Mouse (Mus musculus) T-helper 1 cell (primary cell): ENCODE data around the gene Fars2.

Experiments used
- in situ Hi-C: fragments of 300-600 bp; cut with MboI, MseI; formaldehyde crosslinking; loops from one replicate; pipeline ENCODE4 v1.15.1; 2025; ENCODE audit warnings: high pct_unique_total_duplicates

The Fars2 gene

DNA sequence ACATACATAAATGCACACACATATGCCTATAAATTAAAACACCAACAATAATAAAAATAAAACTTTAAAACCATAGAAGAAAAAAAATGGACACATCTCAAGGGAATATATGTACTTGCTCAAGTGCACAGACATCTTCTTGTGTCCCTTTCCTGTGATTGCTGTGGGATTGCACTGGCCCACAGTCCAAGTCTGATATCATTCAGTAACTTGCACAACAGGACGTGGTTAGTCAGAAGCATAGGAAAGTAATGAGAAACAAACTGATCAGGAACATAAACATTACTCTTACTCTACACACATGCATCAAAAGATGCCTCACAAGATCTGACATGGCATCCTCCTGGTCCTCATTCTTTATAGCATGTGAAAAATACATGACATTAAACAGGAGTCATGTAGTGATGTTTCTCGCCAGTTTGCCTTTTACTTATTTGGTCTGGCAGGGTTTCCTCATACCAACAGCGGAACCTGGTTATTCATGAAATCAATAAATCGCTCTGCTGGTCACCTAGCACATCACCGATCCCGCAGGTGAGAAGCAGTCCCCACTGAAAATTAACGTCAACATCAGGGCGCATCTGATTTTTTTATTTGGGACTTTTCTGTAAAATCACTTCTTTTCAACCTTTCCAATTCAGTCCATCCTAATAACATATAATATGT, 563.6 kb downstream of the Fars2 start:
- in situ Hi-C loops, result no loop called here

DNA sequence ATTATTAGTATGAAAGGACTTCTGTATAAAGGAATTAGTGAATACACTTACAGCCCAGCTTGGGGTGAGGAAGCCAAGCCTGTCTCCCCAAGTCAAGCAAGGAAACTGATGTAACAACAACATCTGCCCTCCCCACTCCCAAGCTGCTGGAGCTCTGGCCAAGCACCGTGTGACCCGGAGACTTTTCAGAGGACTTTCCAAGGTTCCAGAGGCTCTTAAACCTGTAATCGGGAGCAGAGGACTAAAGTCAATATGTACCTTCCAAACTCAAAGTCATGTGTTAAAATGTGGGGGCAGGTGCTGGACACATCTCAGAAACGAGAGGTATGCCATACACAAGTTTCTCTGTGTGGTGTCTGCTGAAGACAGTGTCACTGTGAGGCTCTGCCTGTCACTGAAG, 566.4 kb downstream of the Fars2 start:
- in situ Hi-C loops, result no loop called here

DNA sequence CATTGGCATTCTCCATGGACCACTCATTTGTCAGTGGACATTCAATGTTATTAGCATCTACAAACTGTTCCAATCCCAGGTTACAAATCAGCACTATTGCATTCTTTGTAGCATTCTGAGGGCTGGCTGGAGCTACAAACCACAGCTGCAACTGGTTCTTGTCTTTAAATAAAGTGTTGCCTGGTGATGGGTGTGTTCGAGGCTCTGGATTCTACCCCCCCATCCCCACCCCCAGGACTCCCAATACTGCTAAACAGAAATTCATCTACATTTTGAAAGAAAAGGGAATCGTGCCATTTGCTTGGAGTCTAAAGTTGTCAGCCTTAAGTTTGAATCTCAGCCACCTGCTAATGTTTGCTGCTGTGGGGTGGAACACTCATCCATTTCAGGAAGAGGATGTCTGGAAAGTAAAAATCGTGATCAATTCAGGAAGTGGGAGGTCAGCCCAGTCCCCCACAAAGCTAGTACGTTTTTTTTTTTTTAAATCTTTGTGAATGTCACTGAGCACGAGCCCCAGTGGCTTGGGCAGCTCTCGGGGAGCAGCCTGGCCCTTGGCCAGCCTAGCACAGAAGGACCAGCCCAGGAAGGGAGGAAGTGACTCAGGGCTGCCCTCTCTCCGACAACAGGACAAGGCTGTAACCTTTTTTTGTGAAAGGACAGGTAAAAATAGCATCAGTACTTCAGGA, 578.4 kb downstream of the Fars2 start:
- in situ Hi-C loops, result no loop called here

DNA sequence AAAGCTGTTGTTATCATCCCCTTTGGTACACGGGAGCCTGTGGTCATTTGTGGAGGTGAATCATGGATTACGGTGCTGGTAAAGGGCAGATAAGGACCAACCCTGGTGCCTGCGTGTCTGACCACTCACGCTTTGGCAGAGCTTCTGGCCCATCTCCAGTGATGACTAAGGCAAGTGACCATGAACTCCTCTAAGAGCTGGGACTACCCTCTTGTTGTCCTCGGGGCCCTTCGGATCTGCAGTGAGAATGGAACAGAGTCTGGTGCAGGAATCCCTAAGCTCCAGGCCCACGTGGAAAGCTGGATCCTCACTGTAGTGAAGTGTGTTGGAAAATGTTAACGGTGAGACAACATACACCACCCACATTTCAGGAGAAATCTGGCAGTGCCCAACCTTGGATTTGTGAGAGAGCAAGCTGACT, 579.1 kb downstream of the Fars2 start:
- in situ Hi-C loops, result no loop called here

DNA sequence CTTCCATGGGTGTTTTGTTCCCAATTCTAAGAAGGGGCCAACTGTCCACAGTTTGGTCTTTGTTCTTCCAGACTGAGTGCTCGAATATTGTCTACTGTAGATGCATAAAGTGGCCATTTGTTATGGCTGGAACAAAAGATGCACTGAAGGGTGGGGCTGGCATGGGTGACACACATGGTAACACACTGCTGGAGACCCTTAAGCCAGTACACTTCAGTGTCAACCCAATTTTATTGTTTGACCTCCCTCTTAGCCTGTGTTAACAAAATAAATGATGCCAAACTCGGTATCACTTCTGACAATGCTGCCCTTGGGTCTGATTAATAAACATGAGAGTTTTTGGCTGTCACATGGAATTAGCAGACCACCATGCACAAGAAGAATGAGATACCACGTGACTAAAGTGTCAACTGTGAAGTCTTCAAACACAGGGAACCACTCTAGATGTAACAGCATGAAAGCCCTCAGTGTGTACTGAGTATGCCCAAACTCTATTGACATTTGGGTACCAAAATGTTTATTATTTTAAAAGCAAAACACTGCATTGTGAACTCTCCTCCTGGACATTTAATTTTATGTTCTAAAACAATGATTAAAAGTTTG, 590.0 kb downstream of the Fars2 start:
- in situ Hi-C loops, result no loop called here

DNA sequence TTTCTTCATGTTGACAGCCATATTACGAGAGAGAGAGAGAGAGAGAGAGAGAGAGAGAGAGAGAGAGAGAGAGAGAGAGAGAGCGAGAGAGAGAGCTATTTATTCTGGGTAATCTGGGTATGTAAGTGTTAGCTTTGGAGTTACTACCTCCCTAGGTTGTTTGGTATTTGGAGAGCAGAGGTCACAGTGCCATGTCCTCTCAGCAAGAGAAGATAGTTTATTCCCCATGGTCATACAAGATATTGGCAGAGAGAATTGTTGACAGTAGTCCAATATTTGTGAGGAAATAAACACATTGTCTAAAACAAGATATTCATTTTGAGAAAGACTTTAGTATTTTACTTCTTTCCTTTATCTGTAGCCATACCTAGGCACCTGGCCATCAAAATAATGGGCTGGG, 596.9 kb downstream of the Fars2 start:
- in situ Hi-C loops, result no loop called here

DNA sequence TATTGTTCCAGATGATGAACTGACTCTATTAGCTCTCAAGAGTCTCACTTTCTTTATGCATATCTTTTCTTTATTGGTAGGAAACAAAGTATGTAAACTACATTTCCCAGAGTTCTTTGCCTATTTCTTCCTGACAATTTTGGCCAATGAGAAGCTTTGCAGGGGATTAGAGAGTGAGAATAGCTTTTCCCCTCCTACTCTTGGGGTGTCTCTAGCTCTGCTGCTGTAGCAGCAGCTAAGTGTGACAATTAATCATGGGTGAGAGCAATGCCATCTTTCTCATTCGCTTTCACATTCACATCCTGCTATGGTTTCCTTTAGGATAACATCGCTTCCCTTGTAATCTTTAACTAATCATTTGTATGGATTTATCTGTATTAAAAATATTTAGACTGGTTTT, 599.5 kb downstream of the Fars2 start:
- in situ Hi-C loops, result no loop called here

DNA sequence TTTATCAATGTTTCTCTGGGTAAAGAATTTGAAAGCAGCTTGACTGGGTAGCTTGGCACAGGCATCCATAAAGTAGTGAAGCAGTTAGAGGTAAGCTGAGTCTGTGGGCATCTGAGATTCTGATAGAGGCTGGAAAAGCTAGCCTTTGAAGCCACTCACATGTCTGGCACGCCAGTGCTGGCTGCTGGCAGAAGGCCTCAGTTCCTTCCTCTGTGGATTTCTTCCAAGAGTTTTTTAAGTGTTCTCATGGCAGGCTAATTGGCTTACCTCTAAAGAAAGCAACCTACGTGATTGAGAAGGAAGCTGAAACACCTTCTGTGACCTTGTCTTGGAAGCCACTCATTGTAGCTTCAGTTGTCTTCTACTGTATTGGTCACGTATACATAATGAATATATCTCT, 600.2 kb downstream of the Fars2 start:
- in situ Hi-C loops, result no loop called here

DNA sequence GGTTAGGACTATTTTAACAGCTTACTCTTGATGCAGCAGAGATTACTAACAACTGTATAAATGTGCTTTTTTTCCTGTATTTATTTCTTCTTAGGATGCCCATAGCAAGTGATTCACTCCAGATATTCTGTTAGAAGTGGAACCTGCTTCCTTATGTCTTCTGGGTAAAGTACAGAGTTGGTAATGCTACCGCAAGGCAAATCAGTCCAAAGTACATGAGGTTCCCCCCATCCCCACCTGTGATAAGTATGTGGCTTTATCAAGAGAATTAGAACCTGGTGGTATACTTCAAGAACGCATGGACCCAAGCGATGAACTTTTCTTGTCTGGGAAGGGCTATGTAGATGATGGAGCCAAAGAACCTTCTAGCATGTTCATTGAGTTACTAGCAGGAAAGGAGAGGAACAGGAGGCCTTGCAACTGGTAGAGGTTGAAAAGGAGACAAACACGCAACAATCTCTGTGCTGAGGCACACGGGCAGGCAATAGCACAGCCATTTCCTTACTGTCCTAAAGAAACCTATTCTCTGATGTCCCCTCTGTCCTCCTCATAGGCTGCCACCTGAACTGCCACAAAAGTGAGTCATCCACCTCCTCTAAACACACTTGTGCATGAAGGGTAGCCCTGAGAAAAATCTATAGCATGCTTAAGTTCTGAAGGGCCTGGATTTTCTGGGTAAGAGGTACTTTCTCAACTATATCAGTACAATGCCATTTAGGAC, 603.2 kb downstream of the Fars2 start:
- in situ Hi-C loops, result no loop called here

DNA sequence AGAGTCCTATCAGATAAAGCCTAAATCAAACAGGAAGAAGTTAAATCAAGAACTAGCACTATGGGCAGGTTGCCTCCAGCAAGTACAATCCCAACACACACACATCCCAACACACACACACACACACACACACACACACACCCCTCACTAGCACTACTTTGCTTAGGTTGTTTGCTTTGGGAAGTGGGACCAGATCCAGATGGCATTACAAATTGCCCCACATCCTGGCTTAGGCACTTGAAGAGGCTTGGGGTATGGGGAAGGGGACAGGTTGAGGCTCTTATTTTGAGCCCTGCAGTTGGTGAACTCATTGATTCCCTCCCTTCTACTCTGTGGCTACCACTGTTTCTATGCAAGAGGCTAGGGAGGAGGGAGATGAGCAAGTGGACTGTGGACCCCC, 605.1 kb downstream of the Fars2 start:
- in situ Hi-C loops, result no loop called here

DNA sequence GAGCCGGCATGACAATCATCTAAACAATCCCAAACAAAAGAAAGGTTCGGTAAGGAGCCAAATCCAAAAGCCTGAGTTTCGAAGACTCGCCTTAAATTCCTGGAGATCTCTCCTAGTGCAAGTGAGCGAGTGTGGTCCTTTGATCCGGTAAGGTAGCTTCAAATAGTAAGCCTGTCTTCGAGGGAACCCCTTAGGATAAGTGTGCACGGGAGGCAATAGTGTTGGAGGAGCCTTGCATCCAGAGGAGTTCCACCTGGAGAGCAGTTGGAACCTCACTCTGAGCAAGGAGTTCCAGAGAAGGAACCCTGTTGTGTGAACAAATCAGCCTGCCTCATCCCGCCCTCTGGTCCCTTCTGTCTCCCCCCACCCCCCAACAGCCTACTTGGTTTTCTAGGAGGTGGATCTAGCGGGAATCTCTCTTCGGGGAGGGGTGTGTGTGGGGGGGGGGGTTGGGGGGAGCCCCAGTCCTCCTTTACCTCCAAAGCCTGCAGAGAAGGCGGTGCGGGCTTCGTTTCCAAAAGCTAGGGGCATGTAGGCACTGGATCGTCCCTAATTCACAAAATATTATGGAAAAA, 606.6 kb downstream of the Fars2 start:
- in situ Hi-C loops, result no loop called here

DNA sequence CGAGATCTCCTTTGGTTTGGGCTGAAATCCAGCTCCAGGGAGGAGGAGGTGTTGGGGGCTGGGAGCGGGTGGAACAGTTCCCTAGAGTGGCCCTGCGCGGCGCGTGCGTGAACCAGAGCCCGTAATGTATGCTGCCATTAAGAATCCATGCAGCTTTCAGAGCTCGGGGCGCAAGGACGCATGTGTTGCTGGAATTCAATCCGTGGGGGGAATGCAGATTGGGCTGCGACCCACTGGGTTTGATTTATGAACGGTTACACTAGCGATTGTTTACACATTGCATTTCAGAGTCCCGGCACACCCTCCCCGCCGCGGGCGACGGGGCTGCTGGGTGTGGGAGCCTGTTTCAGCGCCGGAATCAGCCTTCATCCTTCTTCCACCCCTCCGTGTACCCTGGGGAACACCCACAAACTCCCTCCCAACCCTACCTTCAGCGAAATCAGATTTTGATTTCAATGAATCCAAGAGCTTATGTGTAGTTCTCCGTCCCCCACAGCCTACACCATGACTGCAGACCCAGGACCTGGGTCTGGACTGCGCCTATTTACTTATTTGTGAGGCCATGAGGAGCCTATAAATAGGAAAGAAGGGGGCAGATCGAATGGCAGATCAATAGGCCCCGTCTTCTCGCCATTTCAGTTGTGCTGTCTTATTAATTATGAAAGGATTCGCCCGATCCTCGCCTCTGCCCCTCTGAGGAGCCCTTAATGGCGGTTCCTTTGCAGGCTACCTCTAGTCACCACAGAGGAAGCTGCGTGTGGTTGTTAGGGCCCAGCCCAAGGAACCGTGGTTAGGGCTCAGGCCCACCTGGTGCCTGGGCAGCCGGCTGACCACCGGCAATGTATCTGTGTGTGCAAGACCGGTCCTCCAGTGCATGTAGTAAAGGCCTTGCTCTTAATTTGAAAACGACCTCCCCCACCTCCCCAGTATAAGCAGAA, 607.6 kb downstream of the Fars2 start:
- in situ Hi-C loops, result no loop called here

DNA sequence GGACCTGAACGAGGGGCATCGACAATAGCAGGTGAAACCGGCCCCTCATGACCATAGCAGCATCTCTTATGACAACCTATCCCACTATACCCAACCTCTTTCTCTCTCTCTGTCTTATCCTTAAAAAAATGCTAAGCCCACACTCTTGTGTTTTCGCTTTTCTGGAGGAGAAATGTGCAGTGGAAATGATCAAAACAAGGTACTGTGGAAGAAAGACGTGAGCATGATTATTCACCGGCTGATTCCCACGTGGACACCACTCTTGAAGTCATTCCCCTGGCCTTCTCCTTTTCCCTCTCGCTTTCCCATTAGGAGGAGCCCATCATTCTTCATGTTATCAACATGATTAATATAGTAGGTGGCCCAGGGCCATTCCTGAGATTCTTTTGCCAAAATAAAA, 608.7 kb downstream of the Fars2 start:
- in situ Hi-C loops, result no loop called here

DNA sequence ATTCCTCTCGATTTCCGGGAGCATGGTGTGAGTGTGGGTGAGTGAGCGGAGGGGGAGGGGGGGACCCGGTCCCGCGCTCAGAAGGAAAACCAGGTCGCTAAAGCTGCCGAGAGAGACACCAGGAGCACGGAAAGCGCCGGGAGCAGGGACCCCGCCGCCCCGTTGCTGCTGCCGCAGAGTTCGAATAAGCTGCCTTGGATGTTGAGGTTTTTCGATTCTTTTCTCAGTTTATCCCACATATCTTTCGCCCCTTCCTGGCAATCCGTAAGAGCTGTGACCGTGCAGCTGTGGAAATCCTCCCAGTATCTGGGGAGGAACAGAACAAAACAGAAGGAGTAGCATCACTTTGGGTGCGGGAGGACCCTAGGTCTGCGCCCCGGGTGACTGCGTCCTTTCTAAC, 609.3 kb downstream of the Fars2 start:
- in situ Hi-C loops, result no loop called here

DNA sequence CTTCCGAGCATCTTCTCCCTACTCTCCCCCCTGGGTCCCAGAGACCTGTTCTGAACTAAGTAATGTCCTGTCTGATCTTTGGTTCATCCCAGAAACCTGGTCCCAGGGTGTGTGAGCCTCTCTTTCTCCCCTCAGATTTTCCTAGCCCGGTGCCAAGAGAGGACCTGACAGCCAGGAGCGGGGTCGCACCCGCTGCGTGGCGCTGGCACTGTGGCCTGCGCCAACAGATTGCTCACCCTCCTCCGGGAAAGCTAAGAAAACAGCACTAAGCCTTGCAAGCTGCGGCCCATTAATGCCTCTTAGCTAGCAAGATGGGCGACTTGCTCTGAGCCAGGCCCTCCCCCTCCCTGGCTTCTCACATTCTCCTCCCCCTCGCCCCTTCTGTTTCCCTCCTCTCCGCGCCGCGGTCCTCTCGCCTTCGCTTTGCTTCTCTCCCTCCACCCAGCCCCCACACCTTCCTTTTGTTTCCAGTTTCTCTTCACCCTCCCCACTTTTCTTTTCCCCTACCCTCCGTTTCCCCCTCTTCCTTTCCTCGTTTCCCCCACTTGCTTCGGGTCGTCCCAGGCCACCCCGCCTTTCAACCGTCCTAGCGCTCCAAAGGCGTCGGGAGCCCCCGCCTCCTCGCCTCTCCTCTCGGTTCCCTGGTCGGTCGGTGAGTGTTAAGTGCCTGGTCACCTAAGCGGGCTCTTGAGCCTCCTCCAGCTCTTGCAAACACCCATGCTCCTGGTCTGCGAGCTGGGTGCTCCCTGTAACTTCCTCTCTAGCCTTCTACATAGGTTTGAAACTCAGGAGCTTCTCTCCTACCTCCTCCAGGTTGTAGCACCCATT, 610.0 kb downstream of the Fars2 start:
- in situ Hi-C loops, result no loop called here

DNA sequence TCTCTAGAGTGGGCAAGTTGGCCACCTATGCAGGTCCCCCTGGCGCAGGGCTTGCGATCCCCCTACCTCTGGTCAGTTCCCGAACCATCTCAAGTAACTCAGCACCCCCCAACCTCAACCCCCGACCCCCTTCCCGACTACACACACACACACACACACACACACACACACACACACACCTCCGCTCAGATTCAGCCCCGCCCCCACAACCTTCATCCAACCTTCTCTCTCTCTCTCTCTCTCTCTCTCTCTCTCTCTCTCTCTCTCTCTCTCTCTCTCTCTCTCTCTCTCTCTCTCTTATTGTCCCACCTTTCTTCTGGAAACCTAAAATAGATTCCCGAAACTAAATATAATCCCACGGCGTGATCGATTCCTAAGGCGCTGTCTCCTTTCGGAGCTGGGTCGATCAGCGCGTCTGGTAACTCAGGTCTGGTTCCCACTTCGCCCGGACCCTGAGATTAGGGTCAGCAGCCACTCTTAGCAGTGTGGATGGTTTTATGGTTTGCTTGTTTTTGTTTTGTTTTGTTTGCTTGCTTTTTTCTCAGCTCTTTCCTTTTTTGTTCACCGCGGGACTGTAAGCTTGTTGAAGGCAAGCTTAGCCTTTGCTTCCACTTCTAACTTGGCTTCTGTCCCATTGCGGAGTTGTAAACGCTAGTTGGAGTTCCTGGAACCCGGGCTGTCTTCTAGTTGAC, 610.7 kb downstream of the Fars2 start:
- in situ Hi-C loops, result no loop called here

DNA sequence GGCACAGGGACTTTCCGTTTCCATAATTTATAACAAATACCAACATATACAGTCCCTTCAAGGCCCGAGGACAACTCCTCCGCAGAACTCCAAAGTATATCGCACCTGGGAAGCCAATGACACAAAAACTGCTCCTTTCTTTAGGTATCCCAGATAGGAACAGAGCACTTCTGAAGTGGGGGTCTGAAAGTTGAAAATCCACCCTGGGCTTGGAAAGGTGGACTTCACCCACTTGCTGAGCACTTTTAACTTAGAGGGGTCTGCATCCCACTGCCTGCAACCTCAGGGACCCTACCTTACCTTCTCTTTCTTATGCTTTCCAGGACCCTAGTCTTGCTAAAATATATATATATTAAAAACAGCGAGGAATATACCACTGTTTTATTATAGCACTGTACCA, 611.3 kb downstream of the Fars2 start:
- in situ Hi-C loops, result no loop called here

DNA sequence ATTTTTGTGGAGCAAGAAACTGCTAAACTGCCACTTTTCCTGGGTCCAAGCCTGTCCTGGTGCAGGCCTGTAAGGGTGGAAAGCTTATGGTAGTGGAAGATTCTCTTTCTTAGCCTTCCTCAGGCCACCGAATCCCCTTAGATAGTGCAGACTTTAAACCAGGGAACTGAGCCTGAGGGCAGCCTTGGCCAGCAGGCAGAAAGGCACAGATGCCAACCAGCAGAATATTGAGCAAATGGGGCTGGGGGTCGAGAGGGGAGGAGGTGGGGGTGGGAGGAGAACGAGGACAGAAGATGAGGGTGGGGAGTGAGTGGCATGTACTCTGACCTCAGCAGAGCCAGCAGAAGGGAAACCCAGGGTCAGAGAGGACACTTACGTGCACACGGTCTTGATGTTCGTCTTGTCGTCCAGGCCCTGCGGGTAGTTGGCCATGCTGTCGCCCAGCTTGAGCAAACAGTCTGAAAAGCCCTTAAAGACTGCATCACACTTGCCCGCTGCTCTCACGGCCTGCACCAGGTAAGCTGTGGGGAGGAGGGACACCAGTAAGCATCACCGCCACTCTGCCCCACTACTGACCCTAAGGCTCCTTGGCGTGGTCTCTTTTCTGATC, 612.6 kb downstream of the Fars2 start:
- in situ Hi-C loops, result loop anchor here (5.0 kb wide), 1 partner anchor 582 kb away; no protein-coding TSS in a partner anchor

DNA sequence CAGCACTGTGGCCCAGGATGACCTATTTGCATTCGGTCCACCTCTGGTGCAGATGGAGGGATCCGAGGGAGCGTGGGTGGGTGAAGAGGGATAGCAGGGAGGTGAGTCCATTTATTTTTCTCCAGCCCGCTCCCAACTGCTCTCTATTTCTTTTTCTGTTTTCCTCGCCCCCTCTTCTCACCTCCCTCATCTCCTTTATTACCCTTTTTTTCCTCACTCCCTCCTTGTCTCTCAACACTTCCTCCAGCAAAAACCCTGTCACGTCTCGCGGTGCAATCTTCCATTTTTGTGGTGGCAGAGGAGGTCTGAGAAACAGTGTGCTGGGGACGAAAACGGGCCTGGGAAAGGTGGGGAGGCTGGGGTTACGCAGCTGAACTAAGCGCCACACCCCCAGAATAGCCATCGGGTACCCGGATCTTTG, 613.1 kb downstream of the Fars2 start:
- in situ Hi-C loops, result loop anchor here (5.0 kb wide), 1 partner anchor 582 kb away; no protein-coding TSS in a partner anchor
